Mouse (Mus musculus) heart, embryonic 11.5 days (tissue): ENCODE measurements around the gene Yrdc. TPM values are rescaled to one million over a fixed set of nuclear protein-coding genes. Genes with fewer than 3 reads are reported as not detected.
A peak's percentile ranks its signal among the peaks of the same experiment; 100 is the strongest.

Experiments
- ATAC-seq: fragments of 200-750 bp; cut with Nextera tagmentation; replicated peaks from 2 replicates; pipeline ENCODE4 v1.8.0; 2017; ENCODE audit warnings: moderate library complexity; ENCODE audit not compliant: insufficient number of reproducible peaks, low FRiP score, low TSS enrichment
- H3K27ac ChIP-seq: fragments of 300-500 bp; sonication (generic); 2 replicates; pipeline ENCODE4 v1.5.1; 2014; ENCODE audit warnings: mild to moderate bottlenecking, low read depth, low read length
- H3K27me3 ChIP-seq: fragments of 300-500 bp; sonication (generic); 2 replicates; pipeline ENCODE4 v1.6.1; 2014; ENCODE audit warnings: mild to moderate bottlenecking, low read length, mixed read lengths; ENCODE audit not compliant: control insufficient read depth, insufficient read depth
- H3K36me3 ChIP-seq: fragments of 300-500 bp; sonication (generic); 2 replicates; pipeline ENCODE4 v1.6.1; 2014; ENCODE audit warnings: mild to moderate bottlenecking, low read length, moderate library complexity, mixed read lengths; ENCODE audit not compliant: control insufficient read depth, insufficient read depth
- H3K4me1 ChIP-seq: fragments of 300-500 bp; sonication (generic); 2 replicates; pipeline ENCODE4 v1.6.1; 2014; ENCODE audit warnings: low read length; ENCODE audit not compliant: control insufficient read depth, insufficient read depth
- H3K4me2 ChIP-seq: fragments of 300-500 bp; sonication (generic); 2 replicates; pipeline ENCODE4 v1.6.1; 2014; ENCODE audit warnings: mild to moderate bottlenecking, moderate library complexity
- H3K4me3 ChIP-seq: fragments of 300-500 bp; sonication (generic); 2 replicates; pipeline ENCODE4 v1.5.1; 2014; ENCODE audit warnings: low read depth, low read length
- H3K9ac ChIP-seq: fragments of 300-500 bp; sonication (generic); 2 replicates; pipeline ENCODE4 v1.6.1; 2014; ENCODE audit warnings: mild to moderate bottlenecking, low read depth, low read length, moderate library complexity
- H3K9me3 ChIP-seq: fragments of 300-500 bp; sonication (generic); replicated peaks from 2 replicates; pipeline ENCODE4 v1.6.1; 2016; ENCODE audit warnings: low read length; ENCODE audit not compliant: control insufficient read depth
- WGBS: fragments of 180-500 bp; shearing (Covaris S2); extraction: QIAGEN DNeasy Blood & Tissue Kit; methylation state at CpG from one replicate; pipeline ENCODE4 v1.1.7; 2014; ENCODE audit not compliant: insufficient replicate concordance; 5-methylcytosine and 5-hydroxymethylcytosine counted together
- polyA plus RNA-seq: library from polyadenylated mRNA; unstranded; fragments of >200 nt; fragmentation: Nextera tagmentation; extraction: Ambion mirVana; gene quantifications from 2 replicates; pipeline ENCODE4 v1.2.1, GENCODE M21; 2014

The Yrdc gene
- polyA plus RNA-seq, 1 experiment from 2014 or later = 28.0 TPM

- Histone ChIP-seq H3K9ac (no peak overlapping the region), H3K4me1 (peaks cover 2% of the 10 kb centered on the region; the same call in 1 of the 2 replicates), H3K27me3 (peaks cover 33% of the 10 kb centered on the region), H3K4me3 (no peak overlapping the region), H3K9me3 (no peaks in the 10 kb centered on the region), H3K4me2 (no peak overlapping the region), H3K36me3 (peaks cover 4% of the 10 kb centered on the region; the same call in 1 of the 2 replicates), H3K27ac (no peak overlapping the region)
- 6% methylated on average over 7 of the region's 7 CpGs for WGBS
- ATAC-seq = no peak
These were observed 10.0 kb downstream of the Yrdc start for GRCm38 (mm10) chr4:124860446-124860845.

- H3K27ac ChIP-seq = no peak within 1 kb of the TSS
- H3K4me1 ChIP-seq = peaks cover 2% of the 10 kb centered on the region; the same call in 1 of the 2 replicates
- peak within 1 kb of the TSS; percentile 46 for H3K4me3 ChIP-seq
- H3K9ac ChIP-seq = peak within 1 kb of the TSS; percentile 39; the same call in 1 of the 2 replicates
- H3K27me3 ChIP-seq = peaks cover 33% of the 10 kb centered on the region
- whole genome bisulfite sequencing = 5% methylated on average over 41 of the region's 77 CpGs
- no peaks in the 10 kb centered on the region for H3K36me3 ChIP-seq
- ATAC-seq = peak; percentile 23; the same call in 1 of the 2 replicates
- H3K9me3 ChIP-seq = no peaks in the 10 kb centered on the region
- H3K4me2 ChIP-seq = peak within 1 kb of the TSS; percentile 91
These were observed 11.1 kb downstream of the Yrdc start, which contains the start of gene Maneal for GRCm38 (mm10) chr4:124861283-124862188. TSS of gene Maneal (minus strand) at chr4:124862171.

GRCm38 (mm10) chr4:124872719-124873118 is 22.2 kb downstream of the Yrdc start:
- no peaks in the 10 kb centered on the region for H3K27me3 ChIP-seq
- H3K4me1 ChIP-seq = no peaks in the 10 kb centered on the region
- no peak for ATAC-seq
- H3K9me3 ChIP-seq = no peaks in the 10 kb centered on the region
- no peak overlapping the region for H3K9ac ChIP-seq
- H3K4me3 ChIP-seq = no peak overlapping the region
- H3K36me3 ChIP-seq = no peaks in the 10 kb centered on the region
- H3K4me2 ChIP-seq = no peak overlapping the region
- 88% methylated on average over 1 of the region's 1 CpGs for WGBS
- H3K27ac ChIP-seq = no peak overlapping the region

DNA sequence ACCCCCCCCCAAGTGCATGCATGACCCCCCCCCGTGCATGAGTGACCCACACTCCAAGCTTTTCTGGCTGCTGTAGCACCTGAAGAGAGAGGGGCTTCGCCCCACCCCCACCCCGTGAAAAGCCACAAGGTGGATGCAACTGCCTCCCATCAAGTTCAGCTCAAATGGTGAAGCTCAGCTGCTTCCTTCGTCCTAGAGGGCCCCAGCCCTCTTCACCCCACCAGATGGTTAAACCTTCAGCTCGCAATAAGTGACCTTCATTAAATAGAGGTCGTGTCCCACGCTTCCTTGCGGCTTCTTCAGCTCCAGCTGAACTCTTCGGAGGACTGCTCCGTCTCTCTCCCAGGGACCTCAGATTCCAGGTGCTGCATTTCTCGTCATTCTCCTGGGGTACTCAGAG is 30.1 kb downstream of the Yrdc start, which contains the start of gene Epha10:
TSS of gene Epha10 (plus strand) at position 301 of the 400 bp plus-strand sequence.
- Histone ChIP-seq H3K9ac (no peak within 1 kb of the TSS), H3K4me3 (peak within 1 kb of the TSS; percentile 32), H3K4me2 (peak within 1 kb of the TSS; percentile 63), H3K27ac (no peak within 1 kb of the TSS), H3K27me3 (peaks cover 59% of the 10 kb centered on the region), H3K36me3 (no peaks in the 10 kb centered on the region), H3K9me3 (peaks cover 3% of the 10 kb centered on the region; the same call in 1 of the 2 replicates), H3K4me1 (peaks cover 7% of the 10 kb centered on the region; the same call in 1 of the 2 replicates)
- 6% methylated on average over 11 of the region's 11 CpGs for WGBS
- ATAC-seq = no peak

DNA sequence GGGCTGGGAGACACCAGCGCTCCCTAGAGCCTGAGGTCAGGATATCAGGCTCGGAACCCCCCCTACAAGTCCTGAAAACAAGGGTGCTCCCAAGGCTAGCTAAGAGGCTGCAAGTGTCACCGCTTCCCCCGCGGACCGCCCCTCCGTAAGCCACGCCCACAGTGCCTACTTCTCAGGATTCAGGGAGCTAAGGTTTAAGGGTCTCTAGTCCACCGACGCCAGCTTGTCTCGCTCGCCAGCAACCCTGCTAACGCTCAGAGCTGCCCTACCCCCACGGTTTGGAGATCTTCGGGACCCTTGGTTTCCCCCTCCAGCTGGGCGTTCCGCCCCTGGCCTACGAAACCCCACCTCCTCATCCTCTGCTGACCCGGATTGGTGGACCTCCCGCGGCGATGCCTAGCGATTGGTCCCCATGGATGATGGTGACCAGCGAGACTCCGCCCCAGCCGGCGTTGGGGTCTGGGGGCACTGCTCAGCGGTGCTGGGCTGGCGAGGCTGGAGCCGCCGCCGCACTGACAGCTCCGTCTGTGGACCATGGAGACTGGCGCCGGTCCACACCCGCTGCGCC is 30.9 kb downstream of the Yrdc start:
- peaks cover 7% of the 10 kb centered on the region; the same call in 1 of the 2 replicates for H3K4me1 ChIP-seq
- H3K27ac ChIP-seq = no peak overlapping the region
- peak overlapping the region; percentile 32 for H3K4me3 ChIP-seq
- peaks cover 3% of the 10 kb centered on the region; the same call in 1 of the 2 replicates for H3K9me3 ChIP-seq
- H3K27me3 ChIP-seq = peaks cover 66% of the 10 kb centered on the region
- H3K4me2 ChIP-seq = peak overlapping the region; percentile 63
- ATAC-seq = peak; percentile 47; the same call in 1 of the 2 replicates
- no peaks in the 10 kb centered on the region for H3K36me3 ChIP-seq
- H3K9ac ChIP-seq = no peak overlapping the region
- 0% methylated on average over 37 of the region's 37 CpGs for WGBS

DNA sequence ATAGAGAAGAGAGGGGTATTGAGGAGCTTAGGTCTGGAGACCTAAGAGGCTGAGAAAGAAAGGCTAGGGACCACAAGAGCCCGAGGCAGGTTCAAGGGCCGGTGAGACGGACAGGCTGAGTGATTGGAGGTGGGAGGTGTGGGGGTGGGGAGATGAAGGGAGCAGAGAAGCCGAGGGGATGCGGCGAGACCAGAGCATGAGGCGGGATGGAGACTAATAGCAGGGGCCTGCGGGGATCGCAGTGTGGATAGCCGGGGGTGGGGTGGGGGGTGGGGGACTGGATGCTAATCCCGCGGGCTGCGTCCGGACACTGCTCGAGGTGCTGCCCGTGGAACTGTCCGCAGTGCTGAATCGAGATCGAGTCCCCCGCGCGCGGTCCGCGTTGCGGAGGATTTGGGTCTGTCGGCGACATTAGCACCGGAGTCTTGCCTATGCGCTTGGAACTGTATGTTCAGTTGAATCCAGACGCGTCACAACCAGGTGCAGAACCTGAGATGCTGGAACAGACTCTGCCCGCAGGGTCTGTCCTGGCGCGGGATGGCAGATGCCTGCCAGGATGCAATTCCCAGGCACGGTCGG is 31.8 kb downstream of the Yrdc start:
- no peaks in the 10 kb centered on the region for H3K36me3 ChIP-seq
- peaks cover 3% of the 10 kb centered on the region; the same call in 1 of the 2 replicates for H3K9me3 ChIP-seq
- H3K4me3 ChIP-seq = no peak overlapping the region; the same call in 1 of the 2 replicates
- 0 out of 2 replicates have a peak, but pooled peaks have one; percentile 22 for ATAC-seq
- peaks cover 68% of the 10 kb centered on the region for H3K27me3 ChIP-seq
- no peak overlapping the region for H3K27ac ChIP-seq
- H3K4me2 ChIP-seq = peak overlapping the region; percentile 63
- H3K9ac ChIP-seq = no peak overlapping the region
- H3K4me1 ChIP-seq = peaks cover 7% of the 10 kb centered on the region; the same call in 1 of the 2 replicates
- WGBS = 1% methylated on average over 37 of the region's 37 CpGs

GRCm38 (mm10) chr4:124888702-124889101 is 38.2 kb downstream of the Yrdc start:
- H3K27me3 ChIP-seq = peaks cover 68% of the 10 kb centered on the region
- no peaks in the 10 kb centered on the region for H3K9me3 ChIP-seq
- 65% methylated on average over 7 of the region's 7 CpGs for WGBS

GRCm38 (mm10) chr4:124889935-124890334 is 39.5 kb downstream of the Yrdc start:
- no peaks in the 10 kb centered on the region for H3K9me3 ChIP-seq
- no peak overlapping the region for H3K27ac ChIP-seq
- ATAC-seq = no peak
- H3K9ac ChIP-seq = no peak overlapping the region
- no peak overlapping the region for H3K4me3 ChIP-seq
- no peaks in the 10 kb centered on the region for H3K36me3 ChIP-seq
- H3K27me3 ChIP-seq = peaks cover 72% of the 10 kb centered on the region
- H3K4me1 ChIP-seq = peaks cover 5% of the 10 kb centered on the region; the same call in 1 of the 2 replicates
- WGBS = 93% methylated on average over 2 of the region's 2 CpGs
- H3K4me2 ChIP-seq = no peak overlapping the region

More at GRCm38 (mm10) chr4:124888702-124889101, 38.2 kb downstream of the Yrdc start:
- H3K4me1 ChIP-seq = no peaks in the 10 kb centered on the region
- no peak overlapping the region for H3K4me3 ChIP-seq
- no peaks in the 10 kb centered on the region for H3K36me3 ChIP-seq
- H3K4me2 ChIP-seq = no peak overlapping the region
- H3K27ac ChIP-seq = no peak overlapping the region
- ATAC-seq = no peak
- no peak overlapping the region for H3K9ac ChIP-seq
